Mouse (Mus musculus) adrenal gland (tissue): ENCODE measurements around the gene Msh5.

Experiments used
- intact Hi-C: fragments of 180-260 bp; cut with DNase I; formaldehyde crosslinking; loops from one replicate; pipeline ENCODE4 v1.15.1; 2025
- long read RNA-seq, 2 experiments: library from polyadenylated mRNA; unstranded; transcript quantifications; one replicate each; pipeline ENCODE4 v2.0.0; 2020; ENCODE audit warnings: borderline replicate concordance in 1 of 2; ENCODE audit not compliant: insufficient replicate concordance in 1 of 2

The Msh5 gene
- long read RNA-seq, experiment 1: 0 reads
- long read RNA-seq, experiment 2, partial matches to known transcripts: 0 of 1 reads
- long read RNA-seq, experiment 2, other reads (novel, unspliced or antisense): 1 of 1 reads

DNA sequence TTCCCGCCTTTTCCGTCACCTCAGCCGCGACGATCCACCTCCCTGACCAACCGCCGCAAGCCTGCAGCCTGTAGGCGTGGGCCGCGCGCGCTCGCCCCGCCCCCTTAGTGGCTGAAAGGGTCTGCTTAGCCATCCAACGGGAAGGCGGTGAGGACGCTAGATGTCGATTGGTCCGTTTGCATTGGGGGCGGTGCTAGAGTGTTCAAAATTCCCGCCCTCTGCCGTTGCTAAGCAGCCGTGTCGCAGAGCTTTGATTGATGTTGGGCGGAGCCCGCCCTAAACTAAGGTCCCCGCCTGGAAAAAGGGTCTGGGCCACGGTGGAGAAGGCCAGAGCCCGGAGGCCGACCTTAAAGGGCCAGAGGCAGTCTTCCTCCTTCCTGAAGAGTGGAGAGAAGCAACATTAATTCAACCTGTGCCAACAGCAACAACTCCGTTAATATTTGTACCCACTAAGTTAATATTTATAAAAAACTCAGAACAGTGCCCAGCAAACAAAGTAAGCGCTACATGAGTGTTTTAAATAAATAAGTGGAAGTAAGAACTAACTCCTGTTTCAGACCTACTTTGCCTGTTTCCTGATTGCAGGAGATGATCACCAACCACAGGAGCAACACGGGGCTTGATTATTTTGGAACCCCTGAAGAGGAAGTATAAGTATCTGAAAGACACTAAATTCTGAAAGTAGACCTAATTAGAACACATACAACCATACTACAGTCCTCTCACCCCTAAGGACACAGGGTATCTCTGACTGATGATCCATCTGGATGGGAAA is at the start of gene Msh5:
TSS of gene Msh5 (minus strand) at position 65 of the 775 bp plus-strand sequence.
- intact Hi-C loops: no loop called here

- intact Hi-C loops: no loop called here
These were observed 48.2 kb upstream of the Msh5 start for GRCm38 (mm10) chr17:35094475-35095365.

DNA sequence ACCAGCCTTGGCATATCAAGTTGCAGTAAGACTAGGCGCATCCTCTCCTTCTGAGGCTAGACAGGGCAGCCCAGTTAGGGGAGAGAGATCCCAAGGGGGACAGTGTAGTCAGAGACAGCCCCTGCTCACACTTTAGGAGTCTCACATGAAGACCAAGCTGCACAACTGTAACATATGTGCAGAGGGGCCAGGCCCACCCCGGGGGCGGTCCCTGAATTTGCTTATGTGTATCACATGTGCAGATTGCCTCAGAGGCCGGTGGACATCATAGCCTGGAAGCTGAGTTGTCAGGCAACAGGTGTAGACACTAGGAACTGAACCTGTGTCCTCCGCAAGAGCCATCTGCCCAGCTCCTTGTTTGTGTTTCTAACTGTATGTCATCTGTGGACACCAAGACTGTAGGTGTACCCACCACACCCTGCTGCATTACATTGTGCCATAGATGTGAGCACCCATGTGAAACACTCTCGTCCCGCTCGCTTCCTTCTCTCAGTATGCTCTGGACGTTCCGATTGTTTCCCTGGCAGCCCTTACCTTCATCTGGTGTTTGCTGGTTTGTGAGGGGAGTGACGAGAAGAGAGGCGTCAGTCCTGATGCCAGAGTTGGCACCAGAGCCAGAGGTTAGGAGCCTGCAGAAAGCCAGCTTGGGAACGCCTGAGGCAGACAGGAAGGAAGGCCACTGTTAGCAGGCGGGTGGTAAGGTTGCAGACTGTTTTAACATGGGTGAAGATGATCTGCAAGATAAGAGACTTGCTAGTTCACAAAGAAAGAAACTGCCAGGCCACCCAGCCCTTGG is 46.1 kb upstream of the Msh5 start:
- intact Hi-C loops: no loop called here

DNA sequence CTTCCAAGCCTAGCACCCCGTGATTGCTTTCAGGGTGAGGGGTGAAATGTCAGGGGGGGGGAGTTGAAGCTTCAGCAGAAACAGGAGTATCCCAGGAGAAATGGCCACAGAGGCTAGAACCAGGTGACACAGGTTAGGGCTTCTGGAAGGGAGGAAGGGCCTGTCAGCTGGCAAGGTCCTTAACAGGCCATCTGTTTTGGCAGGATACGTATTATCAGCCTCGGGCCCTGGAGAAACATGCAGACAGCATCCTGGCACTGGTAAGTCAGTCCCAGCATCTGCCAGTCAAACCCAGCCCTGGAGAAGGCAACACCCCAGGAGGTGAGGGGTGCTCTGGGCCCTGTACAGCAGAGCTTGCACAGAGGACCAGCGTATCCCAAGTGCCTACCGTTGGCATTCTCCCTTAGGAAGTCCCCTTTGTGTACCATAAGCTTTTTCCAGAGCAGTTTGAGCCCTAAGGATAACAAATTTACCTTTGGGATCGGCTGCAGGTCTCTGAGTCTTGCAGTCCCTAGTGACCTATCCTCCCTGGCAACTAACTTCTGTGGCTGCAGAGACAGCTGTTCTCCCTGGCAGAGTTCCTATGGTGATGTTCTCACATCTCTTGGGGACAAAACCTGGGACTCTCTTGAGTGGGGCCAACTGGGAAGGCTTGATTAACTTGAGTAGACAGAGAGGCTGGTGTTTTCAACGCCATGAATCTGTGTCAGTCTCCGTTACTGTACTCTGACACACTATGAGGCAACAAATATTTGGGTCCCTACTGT is 43.8 kb upstream of the Msh5 start:
- intact Hi-C loops: no loop called here

GRCm38 (mm10) chr17:35088825-35089644 is 42.5 kb upstream of the Msh5 start, which contains the start of gene Abhd16a:
Gene Abhd16a (plus strand): TSS chr17:35089263.
- intact Hi-C loops: no loop called here

DNA sequence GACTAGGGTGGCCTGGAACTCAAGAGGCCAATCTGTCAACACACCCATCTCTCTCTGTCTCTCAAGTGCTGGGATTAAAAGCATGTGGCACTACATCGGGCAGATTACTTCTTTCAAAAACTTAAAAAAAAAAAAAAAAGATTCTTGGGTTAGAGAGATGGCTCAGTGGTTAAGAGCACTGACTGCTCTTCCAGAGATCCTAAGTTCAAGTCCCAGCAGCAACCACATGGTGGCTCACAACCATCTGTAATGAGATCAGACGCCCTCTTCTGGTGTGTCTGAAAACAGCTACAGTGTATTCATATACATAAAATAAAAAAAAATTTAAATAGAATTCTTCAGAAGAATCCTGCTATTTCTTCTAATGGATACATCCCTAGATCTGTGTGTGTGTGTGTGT is 41.6 kb upstream of the Msh5 start:
- intact Hi-C loops: no loop called here

DNA sequence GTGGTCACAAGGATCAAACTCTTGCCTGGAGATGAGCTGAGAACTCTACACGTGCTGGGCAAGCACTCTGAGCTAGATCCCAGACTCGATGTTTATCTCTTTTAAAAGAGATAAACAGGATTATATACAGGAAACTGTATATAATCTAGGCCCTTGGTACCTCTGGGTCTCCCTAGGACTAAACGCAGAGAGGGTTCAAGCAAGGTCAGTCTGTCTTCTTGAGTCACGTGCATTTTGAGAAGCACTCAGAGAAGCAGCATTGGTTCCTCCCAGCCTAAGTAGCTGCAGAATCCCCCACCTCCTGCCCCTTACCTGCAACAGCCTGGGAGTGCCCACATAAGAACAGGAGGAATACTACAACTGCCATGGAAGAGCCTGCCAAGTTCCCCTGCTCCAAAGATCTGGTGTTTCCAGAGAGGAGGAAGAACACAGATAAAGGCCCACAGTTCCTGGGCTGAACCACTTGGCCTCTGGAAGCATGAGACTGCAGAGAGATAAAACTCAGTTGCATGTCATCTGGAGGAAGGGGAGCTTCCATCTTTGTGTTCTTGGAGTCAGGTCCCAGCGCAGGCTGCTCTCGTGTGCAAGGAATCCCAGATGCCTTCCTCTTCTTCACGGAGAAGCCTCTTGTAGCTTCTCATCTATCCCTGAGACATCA is 38.8 kb upstream of the Msh5 start, which contains the start of gene Ly6g6f:
TSS of gene Ly6g6f (minus strand) at position 403 of the 658 bp plus-strand sequence.
- intact Hi-C loops: no loop called here

- intact Hi-C loops: no loop called here
These were observed 37.5 kb upstream of the Msh5 start for GRCm38 (mm10) chr17:35083929-35084497.

DNA sequence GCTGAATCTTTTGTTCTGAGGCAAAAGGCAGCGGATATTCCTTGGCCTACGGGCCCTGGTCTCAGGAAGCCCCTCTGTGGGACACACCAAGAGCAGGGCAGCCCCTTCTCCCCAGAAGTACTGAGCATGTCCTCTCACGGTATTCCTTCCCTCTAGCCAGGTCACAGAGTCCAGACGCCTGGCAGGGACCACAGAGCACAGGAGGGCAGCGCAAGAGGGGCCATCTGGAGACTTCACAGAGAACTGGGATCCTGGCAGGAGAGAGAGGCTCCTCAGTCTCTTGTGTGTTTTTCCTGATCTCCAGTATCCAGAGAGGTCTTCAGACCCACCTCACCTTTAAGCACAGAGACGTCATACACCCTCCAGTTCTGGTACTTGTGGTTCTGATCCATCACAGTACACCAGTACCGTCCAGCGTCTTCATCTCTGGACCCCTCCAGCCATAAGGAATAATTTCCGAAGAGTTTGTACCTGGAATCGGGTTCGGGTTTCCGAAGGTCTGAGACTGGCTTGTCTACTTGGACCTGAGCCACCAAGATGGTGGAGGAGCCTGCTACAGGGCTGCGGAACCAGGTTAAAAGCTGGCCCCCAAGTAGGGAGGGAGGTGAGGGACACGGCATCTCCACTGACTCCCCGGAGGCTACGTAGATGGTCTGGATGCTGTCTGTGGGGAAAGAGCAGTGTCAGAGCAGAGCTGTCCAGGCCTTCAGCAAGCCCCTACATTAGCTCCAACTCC is 36.5 kb upstream of the Msh5 start:
- intact Hi-C loops: no loop called here

- intact Hi-C loops: no loop called here
These were observed 34.2 kb upstream of the Msh5 start for GRCm38 (mm10) chr17:35080710-35081109.

DNA sequence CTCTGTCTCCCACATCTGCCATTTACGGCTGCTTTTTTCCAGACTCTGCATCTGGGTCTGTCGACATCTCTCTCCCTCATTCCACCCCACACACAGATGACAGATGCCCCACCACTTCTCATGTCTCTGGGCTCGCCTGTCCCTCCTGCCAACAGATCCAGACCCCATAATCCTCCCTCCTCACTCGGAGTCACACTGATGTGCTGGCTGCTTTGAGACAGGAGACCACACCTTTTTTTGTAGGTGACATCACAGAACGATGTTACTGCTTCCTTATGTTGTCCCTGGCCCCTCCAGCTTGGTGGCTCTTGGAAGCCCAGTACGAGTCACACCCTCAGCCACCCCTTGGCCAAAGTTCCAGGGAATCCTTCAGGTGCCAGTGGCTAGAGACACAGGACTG is 33.7 kb upstream of the Msh5 start:
- intact Hi-C loops: no loop called here

DNA sequence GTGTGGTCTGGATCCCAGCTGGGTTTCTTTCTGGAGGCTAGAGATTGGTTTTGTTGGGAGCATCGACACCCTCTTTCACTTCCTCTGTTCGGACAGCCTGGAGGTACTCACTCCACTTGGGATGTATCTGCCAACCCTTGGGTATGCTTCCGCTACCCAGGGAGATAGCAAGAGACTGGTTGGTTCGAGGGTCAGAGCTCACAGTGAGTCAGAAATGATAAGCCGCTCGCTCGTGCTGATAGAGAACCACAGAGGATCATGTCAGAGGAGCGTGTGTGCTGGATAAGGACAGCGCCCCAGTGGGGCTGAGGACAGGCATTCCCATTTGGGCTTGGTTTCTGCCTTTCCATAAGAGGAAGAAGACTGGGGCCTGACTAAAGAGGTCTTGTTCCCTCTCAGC is 33.2 kb upstream of the Msh5 start:
- intact Hi-C loops: no loop called here

GRCm38 (mm10) chr17:35077786-35078233 is 31.3 kb upstream of the Msh5 start, which contains the start of gene Ly6g6d:
Gene Ly6g6d (minus strand): TSS chr17:35078065.
- intact Hi-C loops: no loop called here

DNA sequence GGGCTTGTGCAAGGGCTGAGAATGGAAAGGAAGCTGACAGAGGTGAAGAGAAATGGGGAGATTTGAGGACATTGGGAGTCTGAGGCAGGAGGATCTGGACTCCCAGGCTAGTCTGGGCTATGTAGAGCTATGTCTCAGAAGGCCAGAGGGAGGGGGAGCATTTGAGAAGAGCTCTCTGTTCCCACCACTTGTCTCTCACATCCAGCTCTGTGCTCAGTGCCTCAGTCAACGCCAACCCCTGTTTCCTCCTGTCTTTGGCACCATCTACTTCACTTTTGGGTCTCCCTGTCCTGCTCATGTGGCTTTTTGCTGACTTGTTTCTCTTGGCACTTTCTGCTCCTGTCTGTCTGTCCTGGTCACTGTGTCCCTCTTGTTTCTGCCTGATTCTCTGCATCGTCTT is 30.7 kb upstream of the Msh5 start:
- intact Hi-C loops: no loop called here

DNA sequence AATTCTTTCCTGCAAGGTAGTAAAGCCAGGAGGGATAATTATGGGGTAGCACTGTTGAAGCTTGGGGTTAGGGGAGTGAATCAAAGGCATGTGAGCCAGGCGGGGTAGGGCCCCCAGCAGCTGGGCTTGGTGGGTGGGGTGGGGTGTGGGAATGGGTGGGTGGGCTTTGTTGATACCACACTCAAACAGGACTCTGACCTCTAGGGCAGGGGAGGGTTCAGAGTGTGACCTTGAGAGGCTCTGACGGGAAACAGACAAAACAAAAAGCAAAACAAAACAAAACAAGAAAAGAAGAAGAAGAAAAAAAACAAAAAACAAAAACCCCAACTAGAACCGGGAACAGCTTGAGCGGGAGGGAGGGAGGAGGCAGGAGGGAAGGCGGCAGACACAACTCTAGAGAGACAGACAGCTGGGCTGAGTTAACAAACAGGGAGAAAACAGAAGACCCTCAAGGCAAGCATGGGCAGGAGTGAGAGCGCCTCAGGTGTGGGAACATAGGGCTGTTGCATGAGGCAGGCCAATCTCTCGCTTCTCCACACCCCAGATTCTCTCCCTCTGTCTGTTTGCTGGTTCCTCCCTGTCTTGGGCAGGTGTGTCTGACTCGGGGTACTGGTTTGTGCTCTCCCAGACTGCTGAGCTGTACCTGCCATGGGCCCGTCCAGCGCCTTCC is 30.1 kb upstream of the Msh5 start, which contains the start of gene Ly6g6e:
TSS of gene Ly6g6e (plus strand) at position 396 of the 670 bp plus-strand sequence.
- intact Hi-C loops: no loop called here

GRCm38 (mm10) chr17:35074097-35074496 is 27.6 kb upstream of the Msh5 start:
- intact Hi-C loops: no loop called here

GRCm38 (mm10) chr17:35071454-35071853 is 24.9 kb upstream of the Msh5 start:
- intact Hi-C loops: no loop called here
